Mouse (Mus musculus): ENCODE data around the gene Cers5. TPM values are rescaled to one million over a fixed set of nuclear protein-coding genes. Genes with fewer than 3 reads are reported as not detected.
A peak's percentile ranks its signal among the peaks of the same experiment; 100 is the strongest.
"Not testable (repeated sequence)": the region's sequence is repeated elsewhere in the genome, so short reads cannot be mapped to it uniquely, and the experiment has no call there.

Gene Cers5
- polyA plus RNA-seq, 1 experiment from 2014 or later, result 82.5 TPM

DNA sequence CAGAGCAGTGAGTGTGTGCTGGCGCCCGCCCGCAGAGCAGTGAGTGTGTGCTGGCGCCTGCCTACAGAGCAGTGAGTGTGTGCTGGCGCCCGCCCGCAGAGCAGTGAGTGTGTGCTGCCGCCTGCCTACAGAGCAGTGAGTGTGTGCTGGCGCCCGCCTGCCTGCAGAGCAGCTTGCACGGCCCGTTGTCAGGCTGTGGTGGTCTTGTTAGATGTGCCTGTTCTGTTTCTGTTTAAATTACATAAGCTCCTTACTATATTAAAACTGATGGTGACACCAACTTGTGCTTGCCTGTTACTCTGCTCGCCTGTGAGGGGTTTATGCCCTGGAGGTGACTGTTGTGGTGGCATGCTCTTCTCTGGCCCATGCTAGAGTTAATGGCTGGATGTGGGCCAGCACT lies 64.5 kb downstream of the Cers5 start:
- Histone ChIP-seq H3K4me2 (ENCODE audit: low read depth, low read length) (no peak overlapping the region), H3K4me1 (ENCODE audit: control insufficient read depth, insufficient read depth, low read length) (peaks cover 19% of the 10 kb centered on the region), H3K4me3 (ENCODE audit: low read depth, low read length) (no peak overlapping the region), H3K9me3 (ENCODE audit: control insufficient read depth, low read length) (no peaks in the 10 kb centered on the region), H3K9ac (replicated peaks; ENCODE audit: low read depth, low read length) (no peak overlapping the region), H3K27ac (ENCODE audit: low read depth, low read length) (no peak overlapping the region), H3K27me3 (ENCODE audit: control insufficient read depth, insufficient read depth, low read length) (no peaks in the 10 kb centered on the region), H3K36me3 (ENCODE audit: control insufficient read depth, insufficient read depth, low read length) (peaks cover 76% of the 10 kb centered on the region)
- 96% methylated on average over 13 of the region's 13 CpGs for WGBS
- ATAC-seq (ENCODE audit: low read depth), result no peak

DNA sequence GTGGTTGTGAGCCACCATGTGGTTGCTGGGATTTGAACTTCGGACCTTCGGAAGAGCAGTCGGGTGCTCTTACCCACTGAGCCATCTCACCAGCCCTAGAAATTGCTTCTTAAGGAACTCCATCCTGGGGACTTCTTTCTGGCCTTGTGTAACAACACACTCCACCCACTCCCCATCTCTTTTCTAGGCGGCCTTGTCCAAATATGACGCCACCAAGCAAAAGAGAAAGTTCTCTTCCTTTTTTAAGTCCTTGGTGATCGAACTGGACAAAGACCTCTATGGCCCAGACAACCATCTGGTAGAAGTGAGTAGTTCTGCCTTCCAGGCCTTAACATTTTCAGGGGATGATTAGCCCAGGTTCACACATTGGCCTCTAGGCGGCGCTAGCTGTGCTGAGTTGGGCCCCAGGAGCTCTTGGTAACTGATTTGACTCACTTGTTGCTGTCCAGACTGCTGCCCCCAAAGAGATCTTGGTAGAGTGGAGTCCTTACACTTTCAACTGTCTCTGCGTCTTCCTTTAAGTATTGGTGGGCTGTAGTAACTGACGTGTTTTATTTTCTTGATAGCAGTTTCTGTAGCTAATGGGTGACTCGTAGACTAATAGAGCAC lies 67.1 kb downstream of the Cers5 start, which contains the start of gene Gm17349:
Gm17349 (minus strand) TSS at position 51 of the 609 bp plus-strand sequence.
- Histone ChIP-seq H3K27me3 (ENCODE audit: control insufficient read depth, insufficient read depth, low read length) (no peaks in the 10 kb centered on the region), H3K9me3 (ENCODE audit: control insufficient read depth, low read length) (no peaks in the 10 kb centered on the region), H3K4me3 (ENCODE audit: low read depth, low read length) (peak within 1 kb of the TSS; percentile 78), H3K36me3 (ENCODE audit: control insufficient read depth, insufficient read depth, low read length) (peaks cover 50% of the 10 kb centered on the region), H3K4me1 (ENCODE audit: control insufficient read depth, insufficient read depth, low read length) (peaks cover 24% of the 10 kb centered on the region), H3K27ac (ENCODE audit: low read depth, low read length) (peak within 1 kb of the TSS; percentile 99), H3K4me2 (ENCODE audit: low read depth, low read length) (peak within 1 kb of the TSS; percentile 99), H3K9ac (replicated peaks; ENCODE audit: low read depth, low read length) (peak within 1 kb of the TSS; percentile 98)
- no peak for ATAC-seq (ENCODE audit: low read depth)
- 64% methylated on average over 10 of the region's 11 CpGs for WGBS

DNA sequence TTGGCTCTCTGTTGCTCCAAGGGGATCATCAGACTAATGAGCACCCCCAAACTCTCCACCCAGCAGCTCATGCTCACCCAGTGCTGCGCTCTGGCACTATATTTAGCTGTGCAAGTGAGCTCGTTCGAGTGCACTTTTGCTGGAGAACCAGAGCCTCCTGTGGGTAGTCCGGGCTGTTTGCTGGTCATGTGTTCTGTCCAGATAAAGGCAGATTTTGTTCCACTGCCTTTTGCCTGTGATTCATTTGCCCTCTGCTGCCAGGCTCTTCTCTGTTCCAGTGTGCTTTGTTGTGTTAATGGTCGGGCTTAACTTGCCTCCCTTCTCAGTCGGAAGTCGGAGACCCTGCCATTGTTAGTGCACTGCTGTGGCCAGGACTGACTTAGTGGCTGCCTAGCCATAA lies 67.8 kb downstream of the Cers5 start:
- Histone ChIP-seq H3K27me3 (ENCODE audit: control insufficient read depth, insufficient read depth, low read length) (no peaks in the 10 kb centered on the region), H3K4me3 (ENCODE audit: low read depth, low read length) (peak overlapping the region; percentile 78), H3K9me3 (ENCODE audit: control insufficient read depth, low read length) (no peaks in the 10 kb centered on the region), H3K4me1 (ENCODE audit: control insufficient read depth, insufficient read depth, low read length) (peaks cover 24% of the 10 kb centered on the region), H3K4me2 (ENCODE audit: low read depth, low read length) (peak overlapping the region; percentile 99), H3K27ac (ENCODE audit: low read depth, low read length) (peak overlapping the region; percentile 99), H3K36me3 (ENCODE audit: control insufficient read depth, insufficient read depth, low read length) (peaks cover 44% of the 10 kb centered on the region), H3K9ac (replicated peaks; ENCODE audit: low read depth, low read length) (peak overlapping the region; percentile 98)
- WGBS, result 14% methylated on average over 7 of the region's 7 CpGs
- no peak for ATAC-seq (ENCODE audit: low read depth)

DNA sequence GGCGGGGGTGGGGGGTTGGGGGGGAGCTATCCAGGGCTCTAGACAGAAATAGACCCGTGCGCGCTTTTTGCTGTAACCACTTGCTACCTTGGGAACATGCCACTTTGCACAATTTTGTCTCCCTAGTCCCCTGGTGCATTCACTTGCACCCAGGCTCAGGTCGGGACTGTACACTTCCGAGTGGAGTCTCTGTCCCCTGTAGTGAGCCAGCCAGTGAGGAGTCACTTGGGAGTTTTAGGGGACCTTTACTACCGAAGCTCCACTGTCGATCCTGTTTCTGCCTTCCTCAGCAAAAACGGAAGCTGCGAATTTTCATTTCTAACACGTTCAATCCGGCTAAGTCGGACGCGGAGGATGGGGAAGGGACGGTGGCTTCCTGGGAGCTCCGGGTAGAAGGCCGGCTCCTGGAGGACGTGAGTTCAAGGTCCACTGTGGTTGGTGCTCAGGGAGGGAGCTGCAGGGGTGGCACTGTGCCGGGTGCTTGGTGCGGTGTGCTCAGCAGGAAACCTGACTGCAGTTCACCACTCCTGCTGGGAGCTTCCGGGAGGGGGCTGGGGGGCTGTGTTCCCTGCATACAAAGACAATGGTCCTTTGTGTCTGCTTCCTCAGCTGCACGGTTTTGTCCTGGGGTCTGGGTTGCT lies 68.5 kb downstream of the Cers5 start:
- peak overlapping the region; percentile 78 for H3K4me3 ChIP-seq (ENCODE audit: low read depth, low read length)
- peaks cover 39% of the 10 kb centered on the region for H3K36me3 ChIP-seq (ENCODE audit: control insufficient read depth, insufficient read depth, low read length)
- 16% methylated on average over 23 of the region's 23 CpGs for WGBS
- ATAC-seq (ENCODE audit: low read depth), result no peak
- no peaks in the 10 kb centered on the region for H3K9me3 ChIP-seq (ENCODE audit: control insufficient read depth, low read length)
- H3K27me3 ChIP-seq (ENCODE audit: control insufficient read depth, insufficient read depth, low read length), result no peaks in the 10 kb centered on the region
- peak overlapping the region; percentile 98 for H3K9ac ChIP-seq (replicated peaks; ENCODE audit: low read depth, low read length)
- H3K27ac ChIP-seq (ENCODE audit: low read depth, low read length), result peak overlapping the region; percentile 99
- peak overlapping the region; percentile 99 for H3K4me2 ChIP-seq (ENCODE audit: low read depth, low read length)
- peaks cover 24% of the 10 kb centered on the region for H3K4me1 ChIP-seq (ENCODE audit: control insufficient read depth, insufficient read depth, low read length)

DNA sequence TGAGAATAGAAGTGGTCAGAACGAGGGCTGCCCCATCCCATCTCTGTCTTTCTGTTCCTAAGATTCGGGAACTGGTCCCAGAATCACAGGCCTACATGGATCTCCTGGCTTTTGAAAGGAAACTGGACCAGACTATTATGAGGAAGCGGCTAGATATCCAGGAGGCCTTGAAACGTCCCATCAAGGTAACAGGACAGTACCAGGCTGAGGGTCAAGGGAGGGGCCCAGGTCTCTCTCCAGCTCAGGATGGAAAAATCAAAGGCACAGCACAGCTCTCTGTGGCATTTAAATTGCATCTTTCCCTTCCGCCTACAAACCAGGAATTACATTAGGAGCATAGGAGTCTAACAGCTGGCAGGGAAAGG lies 69.0 kb downstream of the Cers5 start:
- Histone ChIP-seq H3K36me3 (ENCODE audit: control insufficient read depth, insufficient read depth, low read length) (peaks cover 39% of the 10 kb centered on the region), H3K27ac (ENCODE audit: low read depth, low read length) (peak overlapping the region; percentile 99), H3K9ac (replicated peaks; ENCODE audit: low read depth, low read length) (peak overlapping the region; percentile 98; the same call in 1 of the 2 replicates), H3K4me3 (ENCODE audit: low read depth, low read length) (peak overlapping the region; percentile 78), H3K9me3 (ENCODE audit: control insufficient read depth, low read length) (no peaks in the 10 kb centered on the region), H3K4me2 (ENCODE audit: low read depth, low read length) (peak overlapping the region; percentile 99), H3K27me3 (ENCODE audit: control insufficient read depth, insufficient read depth, low read length) (no peaks in the 10 kb centered on the region), H3K4me1 (ENCODE audit: control insufficient read depth, insufficient read depth, low read length) (peaks cover 24% of the 10 kb centered on the region)
- WGBS, result 58% methylated on average over 5 of the region's 5 CpGs
- no peak for ATAC-seq (ENCODE audit: low read depth)

DNA sequence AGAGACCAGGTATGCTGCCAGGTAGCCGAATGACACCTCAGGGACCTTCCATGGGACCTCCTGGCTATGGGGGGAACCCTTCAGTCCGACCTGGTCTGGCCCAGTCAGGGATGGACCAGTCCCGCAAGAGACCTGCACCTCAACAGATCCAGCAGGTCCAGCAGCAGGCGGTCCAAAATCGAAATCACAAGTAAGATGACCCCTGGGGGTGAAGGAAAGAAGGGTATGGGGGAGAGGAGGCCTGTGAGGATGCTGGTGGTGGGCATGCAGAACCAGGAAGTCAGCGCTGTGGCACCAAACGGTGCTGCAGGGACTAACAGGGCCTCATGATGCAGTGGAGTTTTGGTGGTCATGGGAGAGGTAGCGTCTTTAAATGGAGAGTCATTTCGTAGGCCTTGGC lies 69.6 kb downstream of the Cers5 start:
- 44% methylated on average over 9 of the region's 9 CpGs for WGBS
- no peaks in the 10 kb centered on the region for H3K27me3 ChIP-seq (ENCODE audit: control insufficient read depth, insufficient read depth, low read length)
- H3K27ac ChIP-seq (ENCODE audit: low read depth, low read length), result peak overlapping the region; percentile 99
- H3K36me3 ChIP-seq (ENCODE audit: control insufficient read depth, insufficient read depth, low read length), result peaks cover 39% of the 10 kb centered on the region
- H3K9me3 ChIP-seq (ENCODE audit: control insufficient read depth, low read length), result no peaks in the 10 kb centered on the region
- peaks cover 24% of the 10 kb centered on the region for H3K4me1 ChIP-seq (ENCODE audit: control insufficient read depth, insufficient read depth, low read length)
- ATAC-seq (ENCODE audit: low read depth), result no peak
- peak overlapping the region; percentile 98 for H3K9ac ChIP-seq (replicated peaks; ENCODE audit: low read depth, low read length)
- peak overlapping the region; percentile 99 for H3K4me2 ChIP-seq (ENCODE audit: low read depth, low read length)
- peak overlapping the region; percentile 78 for H3K4me3 ChIP-seq (ENCODE audit: low read depth, low read length)

DNA sequence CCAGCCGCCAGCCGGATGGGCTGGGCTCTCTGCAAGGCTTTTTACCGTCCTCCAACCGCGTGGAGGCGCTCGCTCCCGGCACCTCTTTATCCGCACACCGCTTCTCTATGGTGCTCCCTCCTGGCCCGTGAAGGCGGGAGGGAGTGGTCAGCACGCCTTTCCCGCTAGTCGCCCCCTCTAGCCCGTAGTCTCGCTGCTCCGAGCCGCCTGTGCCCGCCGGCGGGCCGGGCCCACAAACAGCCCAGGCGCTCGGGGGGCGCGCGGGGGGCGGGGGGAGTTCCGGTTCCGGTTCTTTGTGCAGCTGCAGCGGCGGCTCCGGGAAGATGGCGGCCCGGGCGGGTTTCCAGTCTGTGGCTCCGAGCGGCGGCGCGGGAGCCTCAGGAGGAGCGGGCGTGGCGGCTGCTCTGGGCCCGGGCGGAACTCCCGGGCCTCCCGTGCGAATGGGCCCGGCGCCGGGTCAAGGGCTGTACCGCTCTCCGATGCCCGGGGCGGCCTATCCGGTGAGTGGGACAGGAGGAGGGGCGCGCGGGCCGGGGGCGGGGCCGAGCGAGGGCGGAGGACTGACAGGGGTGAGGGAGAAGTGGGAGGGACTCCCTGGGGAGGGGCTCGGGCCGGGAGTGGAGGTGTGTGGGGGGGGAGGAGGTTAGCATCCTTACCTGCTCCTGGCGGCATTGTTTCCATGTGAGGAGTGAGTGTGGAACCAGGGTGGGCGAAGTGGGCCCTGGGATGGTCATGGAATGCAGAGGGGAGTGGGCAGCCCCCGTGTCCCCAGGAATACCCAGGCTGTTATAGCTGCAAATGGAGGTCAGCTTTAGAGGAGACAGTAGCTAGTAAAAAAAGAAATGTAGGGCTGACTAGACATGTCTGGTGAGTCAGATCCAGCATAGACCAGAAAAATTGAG lies 70.4 kb downstream of the Cers5 start, which contains the start of gene Smarcd1:
Smarcd1 (plus strand) TSS at position 131 of the 902 bp plus-strand sequence.
- H3K4me3 ChIP-seq (ENCODE audit: low read depth, low read length), result peak within 1 kb of the TSS; percentile 78
- H3K27me3 ChIP-seq (ENCODE audit: control insufficient read depth, insufficient read depth, low read length), result no peaks in the 10 kb centered on the region
- H3K4me1 ChIP-seq (ENCODE audit: control insufficient read depth, insufficient read depth, low read length), result peaks cover 24% of the 10 kb centered on the region
- H3K4me2 ChIP-seq (ENCODE audit: low read depth, low read length), result peak within 1 kb of the TSS; percentile 99
- peak within 1 kb of the TSS; percentile 98 for H3K9ac ChIP-seq (replicated peaks; ENCODE audit: low read depth, low read length)
- H3K9me3 ChIP-seq (ENCODE audit: control insufficient read depth, low read length), result no peaks in the 10 kb centered on the region
- WGBS, result under 1% methylated on average over 65 of the region's 71 CpGs
- H3K27ac ChIP-seq (ENCODE audit: low read depth, low read length), result peak within 1 kb of the TSS; percentile 99
- peaks cover 40% of the 10 kb centered on the region for H3K36me3 ChIP-seq (ENCODE audit: control insufficient read depth, insufficient read depth, low read length)
- ATAC-seq (ENCODE audit: low read depth), result peak; percentile 94

DNA sequence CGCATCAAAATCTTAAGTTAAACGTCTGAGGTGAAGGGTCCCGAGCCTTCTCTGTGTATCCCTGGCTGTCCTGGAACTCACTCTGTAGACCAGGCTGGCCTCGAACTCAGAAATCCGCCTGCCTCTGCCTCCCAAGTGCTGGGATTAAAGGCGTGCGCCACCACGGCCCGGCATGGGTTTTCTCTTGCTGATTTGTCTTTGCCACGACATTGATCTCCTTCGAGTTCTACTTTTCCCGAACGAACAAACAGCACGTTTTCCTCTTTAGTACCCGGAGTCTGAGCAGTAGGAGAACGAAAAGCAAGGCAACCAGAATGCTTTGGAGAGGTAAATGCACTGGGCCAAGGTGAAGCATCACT lies 71.1 kb downstream of the Cers5 start:
- Histone ChIP-seq H3K36me3 (ENCODE audit: control insufficient read depth, insufficient read depth, low read length) (peaks cover 40% of the 10 kb centered on the region), H3K9ac (replicated peaks; ENCODE audit: low read depth, low read length) (peak overlapping the region; percentile 98), H3K27ac (ENCODE audit: low read depth, low read length) (peak overlapping the region; percentile 99), H3K4me3 (ENCODE audit: low read depth, low read length) (peak overlapping the region; percentile 78), H3K4me1 (ENCODE audit: control insufficient read depth, insufficient read depth, low read length) (peaks cover 24% of the 10 kb centered on the region), H3K4me2 (ENCODE audit: low read depth, low read length) (peak overlapping the region; percentile 31; the same call in 1 of the 2 replicates)
- H3K27me3 ChIP-seq (ENCODE audit: control insufficient read depth, insufficient read depth, low read length); H3K9me3 ChIP-seq (ENCODE audit: control insufficient read depth, low read length): not testable (repeated sequence)
- 0 out of 2 replicates have a peak, but pooled peaks have one; percentile 1 for ATAC-seq (ENCODE audit: low read depth)
- 48% methylated on average over 16 of the region's 16 CpGs for WGBS
